Mouse (Mus musculus) intestine, postnatal 0 days (tissue): ENCODE measurements around the gene Ltbr. TPM values are rescaled to one million over a fixed set of nuclear protein-coding genes. Genes with fewer than 3 reads are reported as not detected.

ENCODE experiments used
- ATAC-seq: fragments of 200-750 bp; cut with Nextera tagmentation; 2 replicates; pipeline ENCODE4 v1.8.0; 2017; ENCODE audit warnings: mild to moderate bottlenecking, moderate TSS enrichment, moderate library complexity
- H3K27ac ChIP-seq: fragments of 300-500 bp; sonication (generic); 2 replicates; pipeline ENCODE4 v1.5.1; 2014; ENCODE audit warnings: mild to moderate bottlenecking, low read depth, low read length, moderate library complexity
- H3K27me3 ChIP-seq: fragments of 300-500 bp; sonication (generic); replicated peaks from 2 replicates; pipeline ENCODE4 v1.6.1; 2014; ENCODE audit warnings: low read length, mixed read lengths; ENCODE audit not compliant: control insufficient read depth, insufficient read depth
- H3K36me3 ChIP-seq: fragments of 300-500 bp; sonication (generic); 2 replicates; pipeline ENCODE4 v1.6.1; 2014; ENCODE audit warnings: mild to moderate bottlenecking, moderate library complexity; ENCODE audit not compliant: control insufficient read depth, insufficient read depth
- H3K4me1 ChIP-seq: fragments of 300-500 bp; sonication (generic); replicated peaks from 2 replicates; pipeline ENCODE4 v1.6.1; 2014; ENCODE audit warnings: antibody characterized with exemption, low read length, mixed read lengths; ENCODE audit not compliant: control insufficient read depth, insufficient read depth
- H3K4me2 ChIP-seq: fragments of 300-500 bp; sonication (generic); replicated peaks from 2 replicates; pipeline ENCODE4 v1.6.1; 2014; ENCODE audit warnings: low read depth, mild to moderate bottlenecking, moderate library complexity
- H3K4me3 ChIP-seq: fragments of 300-500 bp; sonication (generic); 2 replicates; pipeline ENCODE4 v1.5.1; 2014; ENCODE audit warnings: low read depth, low read length
- H3K9ac ChIP-seq: fragments of 300-500 bp; sonication (generic); 2 replicates; pipeline ENCODE4 v1.6.1; 2014; ENCODE audit warnings: mild to moderate bottlenecking, low read depth, low read length
- H3K9me3 ChIP-seq: fragments of 300-500 bp; sonication (generic); 2 replicates; pipeline ENCODE4 v1.6.1; 2016; ENCODE audit warnings: mixed run types; ENCODE audit not compliant: control insufficient read depth
- CTCF ChIP-seq: sonication (generic); IDR thresholded peaks from 2 replicates; pipeline ENCODE4 v1.5.1; 2016; ENCODE audit warnings: low read depth, mild to moderate bottlenecking, control low read depth, antibody characterized with exemption, moderate library complexity
- WGBS: fragments of 180-500 bp; shearing (Covaris S2); extraction: QIAGEN DNeasy Blood & Tissue Kit; methylation state at CpG from one replicate; pipeline ENCODE4 v1.1.7; 2014; 5-methylcytosine and 5-hydroxymethylcytosine counted together
- polyA plus RNA-seq: library from polyadenylated mRNA; unstranded; fragments of >200 nt; fragmentation: Nextera tagmentation; extraction: Ambion mirVana; gene quantifications from 2 replicates; pipeline ENCODE4 v1.2.1, GENCODE M21; 2015

Ltbr gene
- polyA plus RNA-seq, 1 experiment from 2014 or later = 104 TPM

DNA sequence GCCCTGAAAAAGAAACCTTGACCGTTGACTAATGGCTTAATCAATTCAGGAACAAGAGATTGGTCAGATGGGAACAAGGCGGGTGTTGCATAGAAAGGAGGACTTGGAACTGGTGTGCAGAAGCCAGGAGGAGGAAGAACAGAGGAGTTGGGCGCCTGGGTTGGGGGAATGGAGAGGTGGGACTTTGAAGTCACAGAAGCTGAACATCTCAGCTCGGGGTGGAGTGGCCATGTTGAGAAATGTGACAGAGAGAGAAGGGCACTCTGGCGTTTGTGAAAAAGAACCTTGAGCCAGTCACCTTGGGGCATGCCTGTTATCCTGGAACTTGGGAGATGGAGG lies 38.3 kb upstream of the Ltbr start:
- peak overlapping the region; percentile 81 for H3K4me2 ChIP-seq
- H3K4me1 ChIP-seq = peaks cover 19% of the 10 kb centered on the region
- peak overlapping the region; percentile 89; the same call in 1 of the 2 replicates for H3K27ac ChIP-seq
- H3K36me3 ChIP-seq = peaks cover 13% of the 10 kb centered on the region; the same call in 1 of the 2 replicates
- H3K9me3 ChIP-seq = no peaks in the 10 kb centered on the region
- peak; percentile 32; the same call in 1 of the 2 replicates for ATAC-seq
- TF ChIP-seq CTCF = no peak
- 40% methylated on average over 5 of the region's 5 CpGs for WGBS
- no peak overlapping the region for H3K4me3 ChIP-seq
- no peak overlapping the region for H3K9ac ChIP-seq
- no peaks in the 10 kb centered on the region for H3K27me3 ChIP-seq

GRCm38 (mm10) chr6:125351368-125352045 lies 37.8 kb upstream of the Ltbr start:
- Histone ChIP-seq H3K27me3 (no peaks in the 10 kb centered on the region), H3K27ac (peak overlapping the region; percentile 89), H3K4me2 (peak overlapping the region; percentile 81), H3K9ac (no peak overlapping the region; the same call in 1 of the 2 replicates), H3K4me3 (peak overlapping the region; percentile 81), H3K36me3 (peaks cover 13% of the 10 kb centered on the region; the same call in 1 of the 2 replicates), H3K9me3 (no peaks in the 10 kb centered on the region), H3K4me1 (peaks cover 19% of the 10 kb centered on the region)
- 34% methylated on average over 8 of the region's 8 CpGs for WGBS
- peak; percentile 61 for ATAC-seq
- TF ChIP-seq CTCF = no peak

GRCm38 (mm10) chr6:125350995-125351324 lies 37.3 kb upstream of the Ltbr start:
- peak overlapping the region; percentile 89 for H3K27ac ChIP-seq
- H3K4me1 ChIP-seq = peaks cover 19% of the 10 kb centered on the region
- H3K9ac ChIP-seq = peak overlapping the region; percentile 84
- H3K36me3 ChIP-seq = peaks cover 13% of the 10 kb centered on the region; the same call in 1 of the 2 replicates
- H3K4me3 ChIP-seq = peak overlapping the region; percentile 81
- no peak for TF ChIP-seq CTCF
- no peaks in the 10 kb centered on the region for H3K27me3 ChIP-seq
- H3K4me2 ChIP-seq = peak overlapping the region; percentile 81
- WGBS = 77% methylated on average over 2 of the region's 2 CpGs
- no peaks in the 10 kb centered on the region for H3K9me3 ChIP-seq
- no peak for ATAC-seq

- Histone ChIP-seq H3K27me3 (no peaks in the 10 kb centered on the region), H3K4me1 (peaks cover 19% of the 10 kb centered on the region), H3K9ac (peak overlapping the region; percentile 84), H3K27ac (peak overlapping the region; percentile 89), H3K4me2 (peak overlapping the region; percentile 81), H3K36me3 (peaks cover 13% of the 10 kb centered on the region; the same call in 1 of the 2 replicates), H3K4me3 (peak overlapping the region; percentile 81), H3K9me3 (no peaks in the 10 kb centered on the region)
- no peak for ATAC-seq
- WGBS = 6% methylated on average over 20 of the region's 20 CpGs
- no peak for TF ChIP-seq CTCF
Observed at GRCm38 (mm10) chr6:125350231-125350994, 36.7 kb upstream of the Ltbr start.

DNA sequence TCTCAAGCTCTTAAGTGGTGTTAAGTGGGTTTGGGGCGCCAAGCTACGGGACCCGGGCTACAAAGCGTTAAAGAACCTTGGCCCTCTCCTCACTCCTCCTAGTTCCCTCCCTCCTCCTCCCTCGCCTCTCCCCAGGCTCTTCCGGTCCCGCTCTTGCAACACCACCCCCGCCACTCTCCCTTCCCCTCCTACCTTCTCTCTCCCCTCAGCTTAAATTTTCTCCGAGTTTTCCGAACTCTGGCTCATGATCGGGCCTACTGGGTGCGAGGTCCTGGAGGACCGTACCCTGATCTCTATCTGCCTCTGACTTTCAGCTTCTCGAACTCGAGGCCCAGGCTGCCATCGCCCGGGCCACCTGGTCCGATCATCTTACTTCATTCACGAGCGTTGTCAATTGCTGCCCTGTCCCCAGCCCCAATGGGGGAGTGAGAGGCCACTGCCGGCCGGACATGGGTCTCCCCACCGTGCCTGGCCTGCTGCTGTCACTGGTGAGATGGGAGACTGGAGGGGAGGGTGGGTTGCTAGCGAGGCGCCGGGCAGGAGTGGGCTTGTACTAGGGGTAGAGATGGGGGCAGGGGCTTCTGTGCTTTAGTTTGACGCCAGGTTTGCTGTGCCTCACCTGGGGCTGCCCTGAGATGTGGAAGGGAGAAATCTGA lies 36.0 kb upstream of the Ltbr start:
- Histone ChIP-seq H3K27me3 (no peaks in the 10 kb centered on the region), H3K4me1 (peaks cover 16% of the 10 kb centered on the region), H3K27ac (peak overlapping the region; percentile 89), H3K4me2 (peak overlapping the region; percentile 81), H3K9ac (peak overlapping the region; percentile 84), H3K9me3 (no peaks in the 10 kb centered on the region), H3K36me3 (peaks cover 13% of the 10 kb centered on the region; the same call in 1 of the 2 replicates), H3K4me3 (peak overlapping the region; percentile 81)
- WGBS = under 1% methylated on average over 27 of the region's 27 CpGs
- ATAC-seq = peak; percentile 34; the same call in 1 of the 2 replicates
- no peak for TF ChIP-seq CTCF
